8 mouse cellular contexts compared by ENCODE assay signal in genomic region chr7:138910193-138910562, GRCm38 (mm10). TPM values are rescaled to one million over a fixed set of nuclear protein-coding genes. Genes with fewer than 3 reads are reported as not detected.
A peak's percentile ranks its signal among the peaks of the same experiment; 100 is the strongest.
DNase-seq lines count a peak whose midpoint lies in the region; ATAC-seq and TF ChIP-seq lines count a peak whose summit lies in the region.

No protein-coding gene starts in this region.

- H3K9me3 ChIP-seq in liver, embryonic 11.5 days (ENCODE audit: control insufficient read depth, low read length) = no peaks in the 10 kb centered on the region
- H3K9me3 ChIP-seq in stomach, postnatal 0 days (ENCODE audit: control insufficient read depth, low read length) = no peaks in the 10 kb centered on the region

- TF ChIP-seq EP300 in stomach, postnatal 0 days (optimal IDR thresholded peaks at IDR 0.05) = no peak

- TF ChIP-seq CTCF in gastrocnemius, adult 2 months (IDR thresholded peaks at IDR 0.05) = no peak
- no peak for TF ChIP-seq CTCF in testis, adult 2 months (IDR thresholded peaks at IDR 0.05; ENCODE audit: control insufficient read depth, insufficient read depth, insufficient replicate concordance, low read depth, low read length)
- no peak for TF ChIP-seq CTCF in stomach, postnatal 0 days (IDR thresholded peaks at IDR 0.05; ENCODE audit: low read depth)

- peak overlapping the region; percentile 93 for H3K27ac ChIP-seq in gastrocnemius, adult 2 months
- peak overlapping the region; percentile 54 for H3K27ac ChIP-seq in testis, adult 2 months (ENCODE audit: control insufficient read depth, insufficient read depth, low read depth, low read length)
- H3K27ac ChIP-seq in liver, embryonic 11.5 days (ENCODE audit: low read depth, low read length) = peak overlapping the region; percentile 76
- H3K27ac ChIP-seq in stomach, postnatal 0 days (replicated peaks) = peak overlapping the region; percentile 63

- H3K4me3 ChIP-seq in gastrocnemius, adult 2 months = peak overlapping the region; percentile 99
- peak overlapping the region; percentile 88 for H3K4me3 ChIP-seq in testis, adult 2 months (ENCODE audit: control insufficient read depth, low read depth, low read length)
- H3K4me3 ChIP-seq in liver, embryonic 11.5 days (ENCODE audit: low read depth, low read length) = peak overlapping the region; percentile 87
- peak overlapping the region; percentile 79 for H3K4me3 ChIP-seq in stomach, postnatal 0 days (ENCODE audit: low read depth, low read length)

- H3K36me3 ChIP-seq in testis, adult 2 months (ENCODE audit: control insufficient read depth, insufficient read depth, low read length) = no peaks in the 10 kb centered on the region
- no peaks in the 10 kb centered on the region; the same call in 1 of the 2 replicates for H3K36me3 ChIP-seq in liver, embryonic 11.5 days (ENCODE audit: control insufficient read depth, insufficient read depth, low read length)
- H3K36me3 ChIP-seq in stomach, postnatal 0 days (ENCODE audit: control insufficient read depth, insufficient read depth, low read length) = no peaks in the 10 kb centered on the region

- H3K4me2 ChIP-seq in liver, embryonic 11.5 days = peak overlapping the region; percentile 89
- peak overlapping the region; percentile 92 for H3K4me2 ChIP-seq in stomach, postnatal 0 days (replicated peaks; ENCODE audit: low read depth)

- peaks cover 13% of the 10 kb centered on the region for H3K4me1 ChIP-seq in testis, adult 2 months (ENCODE audit: control insufficient read depth, insufficient read depth, low read length)
- peaks cover 20% of the 10 kb centered on the region for H3K4me1 ChIP-seq in liver, embryonic 11.5 days (replicated peaks; ENCODE audit: control insufficient read depth, insufficient read depth, low read length)
- 0 out of 2 replicates have a peak, but pooled peaks cover 3% of the 10 kb centered on the region for H3K4me1 ChIP-seq in stomach, postnatal 0 days (replicated peaks; ENCODE audit: control insufficient read depth, insufficient read depth)

- intact Hi-C loops in gastrocnemius, adult 2 months (cut with DNase I) = no loop called here
- intact Hi-C loops in gastrocnemius, postnatal 14 days (cut with DNase I; ENCODE audit: low total_unique reads) = no loop called here

- no peak for ATAC-seq in liver, embryonic 11.5 days (replicated peaks; ENCODE audit: low FRiP score)
- no peak for ATAC-seq in stomach, postnatal 0 days (ENCODE audit: low FRiP score, low TSS enrichment)

- TF ChIP-seq POLR2A in testis, adult 2 months (IDR thresholded peaks at IDR 0.05; ENCODE audit: control insufficient read depth, low read depth, low read length) = no peak

- peak overlapping the region; percentile 75 for H3K9ac ChIP-seq in liver, embryonic 11.5 days (ENCODE audit: low read depth, low read length)
- H3K9ac ChIP-seq in stomach, postnatal 0 days (ENCODE audit: low read length) = peak overlapping the region; percentile 87

- DNase-seq in gastrocnemius, adult 2 months = no peak
- DNase-seq in gastrocnemius, adult 18-20 months (ENCODE audit: low spot score) = no peak
- DNase-seq in testis, postnatal 14 days (ENCODE audit: low spot score) = no peak
- DNase-seq in liver, embryonic 11.5 days (ENCODE audit: low spot score) = no peak
- DNase-seq in stomach, postnatal 0 days (ENCODE audit: low spot score) = no peak
- DNase-seq in layer of hippocampus, adult 8-10 months (ENCODE audit: low spot score in 2 of 2) = no peak
- DNase-seq in gastrocnemius, postnatal 14 days = no peak

- H3K27me3 ChIP-seq in testis, adult 2 months (ENCODE audit: control insufficient read depth, insufficient read depth, low read length) = no peaks in the 10 kb centered on the region
- H3K27me3 ChIP-seq in liver, embryonic 11.5 days (replicated peaks; ENCODE audit: control insufficient read depth, insufficient read depth, low read length) = no peaks in the 10 kb centered on the region
- no peaks in the 10 kb centered on the region for H3K27me3 ChIP-seq in stomach, postnatal 0 days (ENCODE audit: control insufficient read depth, insufficient read depth, low read length)

- WGBS in liver, embryonic 11.5 days = 25% methylated on average over 7 of the region's 7 CpGs
- WGBS in stomach, postnatal 0 days = 20% methylated on average over 7 of the region's 7 CpGs

RNA-seq across cellular contexts. Expression of gene Bnip3, which starts 0.9 kb away (rescaled TPM):
- 100 to 1,000 TPM; 269 to 303 TPM for total RNA-seq in gastrocnemius, adult 2 months (2021)
- 100 to 1,000 TPM; 213 to 257 TPM for total RNA-seq in gastrocnemius, adult 18-20 months (2021)
- 8.0 and 8.8 TPM in 2 replicates for polyA plus RNA-seq in testis, adult 2 months (2012; rRNA removed)
- 200 and 218 TPM in 2 replicates for polyA plus RNA-seq in liver, embryonic 11.5 days (2014; fragmentation: Nextera tagmentation; extraction: Ambion mirVana)
- polyA plus RNA-seq in stomach, postnatal 0 days (2015; fragmentation: Nextera tagmentation; extraction: Ambion mirVana) = 113 TPM in 2 replicates
- 100 to 1,000 TPM; 112 to 124 (median 117) TPM for total RNA-seq in layer of hippocampus, adult 8-10 months (2022)
- 100 to 1,000 TPM in 1 of 2 experiments, 10 to 100 TPM in 1; 96.4 to 147 TPM for total RNA-seq in gastrocnemius, postnatal 14 days (2021)

RNA-seq across cellular contexts. Expression of gene Jakmip3, which starts 30.4 kb away (rescaled TPM):
- total RNA-seq in gastrocnemius, adult 2 months (2021) = under 1 TPM; 0.15 to 0.28 TPM
- under 1 TPM; 0.09 to 0.14 TPM for total RNA-seq in gastrocnemius, adult 18-20 months (2021)
- 3.3 and 3.6 TPM in 2 replicates for polyA plus RNA-seq in testis, adult 2 months (2012; rRNA removed)
- polyA plus RNA-seq in liver, embryonic 11.5 days (2014; fragmentation: Nextera tagmentation; extraction: Ambion mirVana) = 0.10 TPM in 1 of 2 replicates, not detected in the other
- polyA plus RNA-seq in stomach, postnatal 0 days (2015; fragmentation: Nextera tagmentation; extraction: Ambion mirVana) = 0.13 and 0.17 TPM in 2 replicates
- 10 to 100 TPM; 51.6 to 59.5 (median 52.6) TPM for total RNA-seq in layer of hippocampus, adult 8-10 months (2022)
- not detected for total RNA-seq in gastrocnemius, postnatal 14 days (2021)

Comparison
In these comparisons a context has a peak if more than half of its experiments do, and no peak if none do; other contexts are left out.
1. RNA of gene Jakmip3, which starts 30.4 kb away (total RNA-seq): 51.6 to 59.5 TPM in layer of hippocampus, adult 8-10 months; 0.15 to 0.28 TPM in gastrocnemius, adult 2 months, 0.09 to 0.14 TPM in gastrocnemius, adult 18-20 months and not detected in gastrocnemius, postnatal 14 days; every median in the first group is over 10 times any median in the second.
2. Peak in every context shown above with its lines, with median percentiles within 50 percentile points of each other: H3K27ac ChIP-seq and H3K4me3 ChIP-seq.